Mouse (Mus musculus) forebrain, embryonic 11.5 days (tissue): ENCODE results near the gene Exoc3l. TPM values are rescaled to one million over a fixed set of nuclear protein-coding genes. Genes with fewer than 3 reads are reported as not detected.

Source experiments
- ATAC-seq: fragments of 200-750 bp; cut with Nextera tagmentation; replicated peaks from 2 replicates; pipeline ENCODE4 v1.8.0; 2017; ENCODE audit warnings: moderate TSS enrichment; ENCODE audit not compliant: low FRiP score
- DNase-seq: peaks from one replicate; pipeline ENCODE4 v3.0.0-alpha.2; 2017; ENCODE audit warnings: low spot score
- H3K27ac ChIP-seq: fragments of 300-500 bp; sonication (generic); 2 replicates; pipeline ENCODE4 v1.5.1; 2014; ENCODE audit warnings: low read depth, low read length
- H3K27me3 ChIP-seq: fragments of 300-500 bp; sonication (generic); 2 replicates; pipeline ENCODE4 v1.6.1; 2014; ENCODE audit warnings: mild to moderate bottlenecking, low read length, mixed read lengths; ENCODE audit not compliant: control insufficient read depth, insufficient read depth
- H3K36me3 ChIP-seq: fragments of 300-500 bp; sonication (generic); 2 replicates; pipeline ENCODE4 v1.6.1; 2014; ENCODE audit warnings: mild to moderate bottlenecking, low read length, moderate library complexity, mixed read lengths; ENCODE audit not compliant: control insufficient read depth, insufficient read depth
- H3K4me1 ChIP-seq: fragments of 300-500 bp; sonication (generic); replicated peaks from 2 replicates; pipeline ENCODE4 v1.6.1; 2014; ENCODE audit warnings: low read length, mixed read lengths; ENCODE audit not compliant: control insufficient read depth, insufficient read depth
- H3K4me2 ChIP-seq: fragments of 300-500 bp; sonication (generic); 2 replicates; pipeline ENCODE4 v1.6.1; 2014; ENCODE audit warnings: low read depth, mild to moderate bottlenecking, low read length, moderate library complexity, mixed read lengths; ENCODE audit not compliant: severe bottlenecking
- H3K4me3 ChIP-seq: fragments of 300-500 bp; sonication (generic); 2 replicates; pipeline ENCODE4 v1.5.1; 2014; ENCODE audit warnings: low read depth, low read length
- H3K9ac ChIP-seq: fragments of 300-500 bp; sonication (generic); 2 replicates; pipeline ENCODE4 v1.6.1; 2014; ENCODE audit warnings: low read length
- H3K9me3 ChIP-seq: fragments of 300-500 bp; sonication (generic); 2 replicates; pipeline ENCODE4 v1.6.1; 2016; ENCODE audit warnings: low read length, mixed read lengths; ENCODE audit not compliant: control insufficient read depth
- WGBS: fragments of 180-500 bp; shearing (Covaris S2); extraction: QIAGEN DNeasy Blood & Tissue Kit; methylation state at CpG from one replicate; pipeline ENCODE4 v1.1.7; 2014; 5-methylcytosine and 5-hydroxymethylcytosine counted together
- polyA plus RNA-seq: library from polyadenylated mRNA; unstranded; fragments of >200 nt; fragmentation: Nextera tagmentation; extraction: Ambion mirVana; gene quantifications from 2 replicates; pipeline ENCODE4 v1.2.1, GENCODE M21; 2014

The Exoc3l gene
- polyA plus RNA-seq, 1 experiment from 2014 or later: 10.3 TPM

GRCm38 (mm10) chr8:105282239-105282638 lies 13.7 kb downstream of the Exoc3l start:
- no peak for DNase-seq
- H3K27ac ChIP-seq: no peak overlapping the region
- H3K27me3 ChIP-seq: peaks cover 32% of the 10 kb centered on the region
- H3K4me3 ChIP-seq: no peak overlapping the region
- H3K4me1 ChIP-seq: 0 out of 2 replicates have a peak, but pooled peaks cover 2% of the 10 kb centered on the region
- H3K9ac ChIP-seq: no peak overlapping the region
- 93% methylated on average over 4 of the region's 4 CpGs for WGBS
- H3K9me3 ChIP-seq: no peaks in the 10 kb centered on the region
- ATAC-seq: no peak
- H3K4me2 ChIP-seq: no peak overlapping the region
- H3K36me3 ChIP-seq: no peaks in the 10 kb centered on the region; the same call in 1 of the 2 replicates

- Histone ChIP-seq H3K36me3 (no peaks in the 10 kb centered on the region; the same call in 1 of the 2 replicates), H3K4me3 (no peak overlapping the region), H3K9me3 (no peaks in the 10 kb centered on the region), H3K27me3 (peaks cover 36% of the 10 kb centered on the region), H3K9ac (no peak overlapping the region), H3K27ac (no peak overlapping the region), H3K4me2 (no peak overlapping the region), H3K4me1 (0 out of 2 replicates have a peak, but pooled peaks cover 2% of the 10 kb centered on the region)
- ATAC-seq: no peak
- WGBS: 90% methylated on average over 12 of the region's 12 CpGs
- peak; percentile 47 for DNase-seq
Observed at GRCm38 (mm10) chr8:105281821-105282220, 14.1 kb downstream of the Exoc3l start.

GRCm38 (mm10) chr8:105280567-105280966 lies 15.3 kb downstream of the Exoc3l start:
- no peak overlapping the region for H3K27ac ChIP-seq
- H3K9ac ChIP-seq: no peak overlapping the region
- DNase-seq: peak; percentile 49
- peaks cover 48% of the 10 kb centered on the region for H3K27me3 ChIP-seq
- no peak overlapping the region for H3K4me2 ChIP-seq
- H3K9me3 ChIP-seq: no peaks in the 10 kb centered on the region
- WGBS: 71% methylated on average over 3 of the region's 3 CpGs
- H3K36me3 ChIP-seq: no peaks in the 10 kb centered on the region; the same call in 1 of the 2 replicates
- no peak overlapping the region for H3K4me3 ChIP-seq
- ATAC-seq: no peak
- peaks cover 4% of the 10 kb centered on the region; the same call in 1 of the 2 replicates for H3K4me1 ChIP-seq

GRCm38 (mm10) chr8:105278911-105279334 lies 17.0 kb downstream of the Exoc3l start:
- Histone ChIP-seq H3K4me3 (no peak overlapping the region), H3K9me3 (no peaks in the 10 kb centered on the region), H3K4me1 (peaks cover 7% of the 10 kb centered on the region; the same call in 1 of the 2 replicates), H3K36me3 (no peaks in the 10 kb centered on the region), H3K27me3 (peaks cover 63% of the 10 kb centered on the region), H3K4me2 (0 out of 2 replicates have a peak overlapping the region, but pooled peaks have one; percentile 16), H3K9ac (no peak overlapping the region), H3K27ac (no peak overlapping the region)
- peak; percentile 23; the same call in 1 of the 2 replicates for ATAC-seq
- WGBS: 2% methylated on average over 28 of the region's 28 CpGs
- DNase-seq: peak; percentile 66

- H3K4me2 ChIP-seq: peak overlapping the region; percentile 62
- no peaks in the 10 kb centered on the region for H3K36me3 ChIP-seq
- H3K4me1 ChIP-seq: peaks cover 7% of the 10 kb centered on the region; the same call in 1 of the 2 replicates
- WGBS: 2% methylated on average over 30 of the region's 30 CpGs
- H3K9me3 ChIP-seq: no peaks in the 10 kb centered on the region
- peaks cover 80% of the 10 kb centered on the region for H3K27me3 ChIP-seq
- H3K9ac ChIP-seq: peak overlapping the region; percentile 25; the same call in 1 of the 2 replicates
- DNase-seq: peak; percentile 82
- H3K27ac ChIP-seq: no peak overlapping the region
- H3K4me3 ChIP-seq: peak overlapping the region; percentile 33
- ATAC-seq: peak; percentile 70
Observed at GRCm38 (mm10) chr8:105276292-105277120, 19.4 kb downstream of the Exoc3l start.

- H3K27ac ChIP-seq: no peak within 1 kb of the TSS
- peak within 1 kb of the TSS; percentile 33 for H3K4me3 ChIP-seq
- H3K9ac ChIP-seq: peak within 1 kb of the TSS; percentile 25; the same call in 1 of the 2 replicates
- peaks cover 9% of the 10 kb centered on the region; the same call in 1 of the 2 replicates for H3K4me1 ChIP-seq
- DNase-seq (no peak), ATAC-seq (no peak)
- H3K4me2 ChIP-seq: peak within 1 kb of the TSS; percentile 62
- no peaks in the 10 kb centered on the region for H3K36me3 ChIP-seq
- WGBS: 4% methylated on average over 10 of the region's 10 CpGs
- H3K9me3 ChIP-seq: no peaks in the 10 kb centered on the region
- H3K27me3 ChIP-seq: peaks cover 87% of the 10 kb centered on the region
Observed at GRCm38 (mm10) chr8:105275840-105276239, 20.1 kb downstream of the Exoc3l start, which contains the start of gene Nol3. Gene Nol3, plus strand, starts transcription at chr8:105276140.

GRCm38 (mm10) chr8:105275387-105275786 lies 20.5 kb downstream of the Exoc3l start:
- H3K9me3 ChIP-seq: no peaks in the 10 kb centered on the region
- peaks cover 90% of the 10 kb centered on the region for H3K27me3 ChIP-seq
- DNase-seq (no peak), ATAC-seq (no peak)
- 6% methylated on average over 11 of the region's 11 CpGs for WGBS
- H3K4me2 ChIP-seq: no peak overlapping the region
- no peak overlapping the region for H3K9ac ChIP-seq
- H3K36me3 ChIP-seq: no peaks in the 10 kb centered on the region
- H3K4me1 ChIP-seq: peaks cover 9% of the 10 kb centered on the region; the same call in 1 of the 2 replicates
- H3K4me3 ChIP-seq: 0 out of 2 replicates have a peak overlapping the region, but pooled peaks have one; percentile 7
- no peak overlapping the region for H3K27ac ChIP-seq

- Histone ChIP-seq H3K9ac (no peak overlapping the region), H3K27ac (no peak overlapping the region), H3K4me3 (no peak overlapping the region), H3K4me2 (no peak overlapping the region), H3K27me3 (peaks cover 91% of the 10 kb centered on the region), H3K36me3 (no peaks in the 10 kb centered on the region), H3K9me3 (no peaks in the 10 kb centered on the region; the same call in 1 of the 2 replicates), H3K4me1 (peaks cover 22% of the 10 kb centered on the region)
- 1% methylated on average over 11 of the region's 11 CpGs for WGBS
- DNase-seq (peak; percentile 65), ATAC-seq (no peak)
Observed at GRCm38 (mm10) chr8:105270916-105271186, 25.1 kb downstream of the Exoc3l start.
